Comparison of ENCODE assay signal across 9 mouse cellular contexts in the genomic region with DNA sequence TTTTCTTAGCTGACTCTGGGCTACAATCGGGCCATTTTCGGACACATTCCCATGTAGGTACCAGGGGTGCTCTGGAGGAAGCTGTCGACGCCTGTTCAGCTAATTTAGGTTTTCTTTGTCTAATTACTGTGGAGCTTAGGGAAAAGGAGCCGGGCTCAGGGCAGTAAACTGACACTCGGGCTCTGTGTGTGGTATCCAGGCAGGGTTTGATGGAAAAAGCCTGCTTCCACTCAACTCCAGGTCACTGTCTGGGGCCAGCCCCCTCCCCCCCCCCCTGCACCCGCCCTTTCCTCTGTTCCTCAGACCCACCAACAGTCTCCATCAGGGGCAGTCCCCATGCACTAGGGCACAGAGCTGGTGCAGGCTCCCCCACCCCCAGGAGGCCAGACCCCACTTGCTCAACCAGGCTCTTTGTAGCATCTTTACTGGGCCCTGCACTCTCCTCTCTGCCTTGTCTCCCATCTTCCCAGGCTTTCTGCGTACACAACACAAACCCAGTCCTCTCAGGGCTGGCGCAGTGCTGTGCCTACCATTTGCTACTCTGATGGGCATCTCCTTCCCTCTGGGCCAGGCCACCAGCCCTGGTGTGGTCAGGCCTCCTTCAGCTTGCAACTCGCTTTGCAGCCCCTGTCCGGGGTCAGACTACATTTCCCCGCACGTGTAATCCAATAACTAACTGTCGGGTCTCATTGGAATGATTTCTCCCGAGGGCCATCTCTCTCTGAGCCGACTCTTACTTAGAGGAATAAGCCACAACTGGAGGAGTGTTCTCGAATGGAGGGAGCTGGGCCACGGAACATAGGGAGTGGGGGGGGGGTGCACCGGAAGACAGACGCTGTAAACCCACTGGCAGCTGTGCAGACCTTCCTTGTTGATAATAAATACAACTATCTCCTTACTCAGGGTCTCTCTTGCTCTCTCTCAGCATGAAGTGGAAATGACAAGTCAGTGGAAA. TPM values are rescaled to one million over a fixed set of nuclear protein-coding genes. Genes with fewer than 3 reads are reported as not detected.
DNase-seq lines count a peak whose midpoint lies in the region; ATAC-seq and TF ChIP-seq lines count a peak whose summit lies in the region.
"Had no signal": no experiment of that assay in that cellular context is flagged by ENCODE, and none has a peak within 500 bp of the region (broad histone marks: within the 10 kb centered on the region; RNA-seq: fewer than 3 reads in every experiment).

No protein-coding gene starts in this region.

- no peak for TF ChIP-seq CTCF in intestine, postnatal 0 days (IDR thresholded peaks at IDR 0.05; ENCODE audit: low read depth)

- peaks cover 37% of the 10 kb centered on the region for H3K4me1 ChIP-seq in heart, embryonic 15.5 days (replicated peaks)
- H3K4me1 ChIP-seq in intestine, postnatal 0 days (replicated peaks; ENCODE audit: control insufficient read depth, insufficient read depth, low read length), result no peaks in the 10 kb centered on the region
- peaks cover 12% of the 10 kb centered on the region; the same call in 1 of the 2 replicates for H3K4me1 ChIP-seq in neural tube, embryonic 14.5 days (ENCODE audit: control insufficient read depth, insufficient read depth, low read length)

- H3K36me3 ChIP-seq in heart, embryonic 15.5 days, result no peaks in the 10 kb centered on the region
- H3K36me3 ChIP-seq in intestine, postnatal 0 days (ENCODE audit: control insufficient read depth, insufficient read depth), result no peaks in the 10 kb centered on the region
- no peaks in the 10 kb centered on the region for H3K36me3 ChIP-seq in neural tube, embryonic 14.5 days (ENCODE audit: control insufficient read depth, insufficient read depth, low read length)

- no peak overlapping the region for H3K9ac ChIP-seq in heart, embryonic 15.5 days
- peak overlapping the region; percentile 73 for H3K9ac ChIP-seq in intestine, postnatal 0 days (ENCODE audit: low read depth, low read length)
- H3K9ac ChIP-seq in neural tube, embryonic 14.5 days (replicated peaks; ENCODE audit: low read depth, low read length), result 0 out of 2 replicates have a peak overlapping the region, but pooled peaks have one; percentile 28

- H3K27me3 ChIP-seq in heart, embryonic 15.5 days, result peaks cover 99% of the 10 kb centered on the region
- peaks cover 99% of the 10 kb centered on the region for H3K27me3 ChIP-seq in intestine, postnatal 0 days (replicated peaks; ENCODE audit: control insufficient read depth, insufficient read depth, low read length)
- peaks cover 79% of the 10 kb centered on the region for H3K27me3 ChIP-seq in neural tube, embryonic 14.5 days (ENCODE audit: control insufficient read depth, insufficient read depth, low read length)

- H3K27ac ChIP-seq in heart, embryonic 15.5 days, result no peak overlapping the region
- H3K27ac ChIP-seq in intestine, postnatal 0 days (ENCODE audit: low read depth, low read length), result peak overlapping the region; percentile 77
- H3K27ac ChIP-seq in neural tube, embryonic 14.5 days (ENCODE audit: low read depth, low read length), result no peak overlapping the region; the same call in 1 of the 2 replicates

- H3K4me2 ChIP-seq in heart, embryonic 15.5 days, result peak overlapping the region; percentile 96
- peak overlapping the region; percentile 60 for H3K4me2 ChIP-seq in intestine, postnatal 0 days (replicated peaks; ENCODE audit: low read depth)
- H3K4me2 ChIP-seq in neural tube, embryonic 14.5 days (ENCODE audit: low read depth, low read length), result no peak overlapping the region

- peak overlapping the region; percentile 57; the same call in 1 of the 2 replicates for H3K4me3 ChIP-seq in heart, embryonic 15.5 days
- H3K4me3 ChIP-seq in intestine, postnatal 0 days (ENCODE audit: low read depth, low read length), result peak overlapping the region; percentile 64
- H3K4me3 ChIP-seq in neural tube, embryonic 14.5 days (ENCODE audit: low read depth, low read length), result peak overlapping the region; percentile 10

- intact Hi-C loops in gastrocnemius, postnatal 14 days (cut with DNase I; ENCODE audit: low total_unique reads), result loop anchor here (10.0 kb wide), 2 partner anchors 629 to 729 kb away; no protein-coding TSS in a partner anchor

- ATAC-seq in heart, embryonic 15.5 days (replicated peaks; ENCODE audit: insufficient number of reproducible peaks, insufficient read depth, low FRiP score, low read depth), result 0 out of 2 replicates have a peak, but pooled peaks have one; percentile 1
- no peak for ATAC-seq in intestine, postnatal 0 days
- ATAC-seq in neural tube, embryonic 14.5 days (ENCODE audit: low read depth), result no peak
- no peak for ATAC-seq in megakaryocyte progenitor cell, adult 5-6 weeks (replicated peaks; ENCODE audit: poor library complexity)

- no peaks in the 10 kb centered on the region for H3K9me3 ChIP-seq in heart, embryonic 15.5 days (replicated peaks)
- H3K9me3 ChIP-seq in intestine, postnatal 0 days (ENCODE audit: control insufficient read depth), result no peaks in the 10 kb centered on the region
- H3K9me3 ChIP-seq in neural tube, embryonic 14.5 days (ENCODE audit: control insufficient read depth, low read length), result no peaks in the 10 kb centered on the region

- WGBS in heart, embryonic 15.5 days, result 4% methylated on average over 20 of the region's 20 CpGs
- WGBS in intestine, postnatal 0 days, result 7% methylated on average over 20 of the region's 20 CpGs
- WGBS in neural tube, embryonic 14.5 days, result under 1% methylated on average over 20 of the region's 20 CpGs

- no peak for DNase-seq in heart, adult 11 months
- DNase-seq in embryo, embryonic 9.5 days (ENCODE audit: extremely low spot score), result peak; percentile 66
- DNase-seq in left cerebral cortex, adult 9 months (ENCODE audit: low spot score in 2 of 2), result no peak
- DNase-seq in gastrocnemius, postnatal 14 days, result no peak

RNA-seq across cellular contexts. Expression of a gene that starts 1.4 kb away (rescaled TPM):
- 0.64 and 1.7 TPM in 2 replicates for polyA plus RNA-seq in heart, embryonic 15.5 days (2015; fragmentation: Nextera tagmentation; extraction: Ambion mirVana)
- 9.3 and 10.6 TPM in 2 replicates for polyA plus RNA-seq in intestine, postnatal 0 days (2015; fragmentation: Nextera tagmentation; extraction: Ambion mirVana)
- 3.4 and 4.5 TPM in 2 replicates for polyA plus RNA-seq in neural tube, embryonic 14.5 days (2014; fragmentation: Nextera tagmentation; extraction: Ambion mirVana)
- not detected in 2 replicates for total RNA-seq in megakaryocyte progenitor cell, adult 5-6 weeks (2015)
- total RNA-seq in megakaryocyte progenitor cell, adult 5-6 weeks (2017), result not detected in 2 replicates
- total RNA-seq in gastrocnemius, postnatal 14 days (2021), result under 1 TPM in 1 of 2 experiments, not detected in 1; 0.16 TPM
- total RNA-seq: neutrophil, adult 5-6 weeks had no signal

Comparison
In these comparisons a context has a peak if more than half of its experiments do, and no peak if none do; other contexts are left out.
1. H3K4me3 ChIP-seq: peak in every context shown above with its lines; median percentile 64 in intestine, postnatal 0 days; 57 in heart, embryonic 15.5 days; 10 in neural tube, embryonic 14.5 days.